Mouse (Mus musculus): Measurements from ENCODE around the gene Tex46.

Gene Tex46

DNA sequence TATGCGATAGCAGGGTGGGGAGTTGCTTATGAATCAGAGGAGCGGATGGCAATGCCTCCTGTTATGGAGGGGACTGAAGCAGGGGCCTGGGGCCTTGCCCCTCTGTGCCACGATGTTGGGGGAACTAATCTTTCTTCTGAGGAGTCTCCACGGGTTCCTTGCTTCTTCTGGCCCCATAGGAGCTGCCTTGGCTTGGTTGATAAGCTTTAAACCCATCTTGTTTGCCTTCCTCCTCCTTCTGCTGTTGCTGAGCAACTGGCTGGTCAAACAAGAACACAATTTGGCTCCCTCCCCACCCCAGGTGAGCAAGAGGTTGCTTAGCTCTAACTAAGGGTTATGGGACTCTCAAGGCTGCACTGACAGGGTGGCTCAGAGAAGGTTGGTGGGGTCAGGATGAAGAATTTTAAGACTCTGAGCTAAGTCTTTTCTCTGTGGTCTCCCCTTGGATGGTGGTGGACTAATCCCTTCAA, at the start of gene Tex46:
Gene Tex46, plus strand, starts transcription at position 51 of the 470 bp plus-strand sequence.
- no peak for DNase-seq (ENCODE audit: low spot score in 2 of 2)

- DNase-seq (ENCODE audit: low spot score in 2 of 2) = no peak
Observed at GRCm38 (mm10) chr4:136562755-136563154, 47.5 kb upstream of the Tex46 start.

DNA sequence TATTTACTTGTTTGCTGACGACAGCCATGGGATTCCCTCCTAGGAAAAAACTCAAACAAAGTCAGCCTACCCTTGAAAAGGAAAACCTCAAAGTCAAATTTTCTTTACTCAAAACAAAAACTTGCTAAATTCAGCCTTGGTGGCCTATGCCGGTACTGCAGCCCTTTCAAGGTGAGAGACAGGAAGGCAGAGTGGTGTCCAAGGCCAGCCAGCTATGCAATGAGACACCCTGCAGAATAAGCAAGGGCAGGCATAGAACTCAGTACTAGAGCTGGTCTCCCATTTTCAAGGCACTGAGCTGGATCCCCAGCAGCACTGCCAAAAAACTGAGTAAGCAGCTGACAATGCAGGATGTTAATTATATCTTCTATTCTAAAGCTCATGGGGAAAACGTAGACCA, 41.6 kb upstream of the Tex46 start:
- DNase-seq (ENCODE audit: low spot score in 2 of 2) = no peak

- DNase-seq (ENCODE audit: low spot score in 2 of 2) = no peak
Observed at GRCm38 (mm10) chr4:136569998-136570397, 40.2 kb upstream of the Tex46 start.

DNA sequence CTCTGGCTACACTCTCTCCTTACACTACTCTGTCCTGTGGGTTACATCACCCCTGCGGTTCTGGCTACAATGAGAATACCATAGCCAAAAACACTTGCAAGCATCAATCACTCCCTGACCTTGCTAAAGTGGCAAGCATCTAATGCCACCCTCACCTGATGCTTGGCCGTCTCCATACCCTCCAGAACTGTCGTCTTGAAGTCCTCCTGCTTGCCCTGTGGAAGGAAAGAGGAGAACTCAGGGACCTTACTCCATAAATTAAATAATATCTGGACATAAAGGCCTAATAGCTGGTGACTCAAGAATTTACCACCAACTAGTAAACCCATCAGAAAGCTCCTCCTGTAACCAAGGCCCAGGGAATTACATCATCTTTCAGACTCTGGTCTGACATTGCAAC, 28.4 kb upstream of the Tex46 start:
- no peak for DNase-seq (ENCODE audit: low spot score in 2 of 2)

- no peak for DNase-seq (ENCODE audit: low spot score in 2 of 2)
Observed at GRCm38 (mm10) chr4:136587221-136587827, 22.9 kb upstream of the Tex46 start.

GRCm38 (mm10) chr4:136588003-136588402, 22.2 kb upstream of the Tex46 start:
- DNase-seq (ENCODE audit: low spot score in 2 of 2) = no peak

DNA sequence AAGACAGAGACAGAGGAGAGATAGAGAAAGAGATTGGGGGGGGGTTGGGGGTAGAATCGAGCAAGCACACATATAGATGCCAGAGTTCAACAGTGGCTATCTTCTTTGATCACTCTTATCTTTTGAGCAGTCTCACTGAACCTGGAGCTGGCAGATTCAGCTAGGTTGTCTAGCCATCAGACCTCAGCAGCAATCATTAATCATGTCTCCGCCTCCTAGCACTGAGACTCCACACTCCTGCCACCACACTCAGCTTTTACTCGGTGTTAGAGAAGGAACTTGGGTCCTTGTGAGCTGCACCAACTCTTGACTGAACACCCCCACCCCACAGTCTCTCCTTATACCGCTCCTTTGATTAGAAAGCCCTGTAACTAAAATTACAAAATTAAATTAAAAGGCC, 18.1 kb upstream of the Tex46 start:
- no peak for DNase-seq (ENCODE audit: low spot score in 2 of 2)

DNA sequence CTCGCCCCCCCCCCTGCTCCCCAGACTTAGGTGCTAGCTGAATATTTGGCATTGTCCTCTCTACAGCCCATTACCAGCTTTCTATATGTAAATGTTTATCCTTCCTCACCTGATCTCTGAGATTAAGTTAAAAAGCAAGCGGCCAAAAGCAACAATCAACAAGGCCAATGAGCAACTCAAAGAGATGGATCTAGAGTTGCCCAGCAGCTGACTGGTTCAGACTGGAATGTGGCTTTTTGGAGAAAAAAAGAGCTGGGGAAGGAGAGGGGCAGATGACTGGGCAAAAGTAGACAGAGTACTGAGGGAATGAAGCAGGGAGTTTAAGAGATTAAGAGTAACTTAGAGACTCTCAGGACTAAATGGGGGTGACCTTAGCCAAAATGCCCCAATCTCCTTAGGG, 16.2 kb upstream of the Tex46 start:
- no peak for DNase-seq (ENCODE audit: low spot score in 2 of 2)

DNA sequence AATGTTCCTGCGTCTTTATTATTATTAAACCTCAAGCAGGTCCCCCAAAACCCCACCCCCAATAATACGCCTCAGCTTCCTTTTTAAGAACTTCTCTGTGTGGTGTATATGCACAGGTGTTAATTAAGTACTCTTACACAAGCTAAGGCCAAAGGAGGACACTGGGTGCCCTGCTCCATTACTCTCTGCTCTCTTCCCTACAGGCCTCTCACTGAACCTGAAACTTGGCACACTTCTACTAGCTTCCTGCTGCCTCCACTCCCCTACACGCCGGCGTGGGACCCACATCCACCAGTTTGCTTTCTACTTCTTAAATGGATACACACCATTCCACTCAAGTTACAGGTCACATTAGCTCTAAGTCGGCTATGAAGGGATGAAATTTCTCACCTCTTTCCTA, 15.0 kb upstream of the Tex46 start:
- no peak for DNase-seq (ENCODE audit: low spot score in 2 of 2)

- DNase-seq (ENCODE audit: low spot score in 2 of 2) = no peak
Observed at GRCm38 (mm10) chr4:136598268-136598876, 11.9 kb upstream of the Tex46 start.

DNA sequence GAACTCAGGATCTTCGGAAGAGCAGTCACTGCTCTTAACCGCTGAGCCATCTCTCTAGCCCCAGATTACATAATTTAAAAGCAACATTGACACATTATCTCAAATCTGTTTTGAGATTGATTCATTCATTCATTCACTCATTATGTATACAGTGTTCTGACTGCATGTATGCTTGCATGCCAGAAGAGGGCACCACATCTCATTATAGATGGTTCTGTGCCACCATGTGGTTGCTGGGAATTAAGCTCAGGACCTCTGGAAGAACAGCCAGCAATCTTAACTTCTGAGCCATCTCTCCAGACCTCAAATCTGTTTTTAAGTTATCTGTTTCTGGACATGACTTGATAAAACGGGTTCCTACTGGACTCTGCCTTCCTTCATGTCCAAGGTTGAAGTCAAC, 10.4 kb upstream of the Tex46 start:
- no peak for DNase-seq (ENCODE audit: low spot score in 2 of 2)

DNA sequence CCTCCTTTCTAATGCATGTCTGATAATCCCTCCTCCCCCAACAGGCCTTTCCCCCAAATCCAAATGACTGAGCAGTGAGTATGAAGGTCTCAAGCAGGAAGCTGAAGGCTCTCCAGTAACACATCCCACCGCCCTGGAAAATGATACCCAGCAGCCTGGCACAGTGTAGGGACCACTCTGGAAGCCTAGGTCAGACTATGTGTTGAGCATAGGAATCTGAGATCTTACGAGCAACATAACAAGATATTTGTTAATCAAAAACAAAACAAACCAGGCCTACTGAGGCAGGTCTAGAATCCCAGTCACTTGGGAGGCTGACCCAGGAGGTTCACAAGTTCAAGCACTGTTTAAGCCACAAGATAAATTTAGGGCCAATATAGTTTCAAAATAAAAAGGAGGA, 9.7 kb upstream of the Tex46 start:
- no peak for DNase-seq (ENCODE audit: low spot score in 2 of 2)

DNA sequence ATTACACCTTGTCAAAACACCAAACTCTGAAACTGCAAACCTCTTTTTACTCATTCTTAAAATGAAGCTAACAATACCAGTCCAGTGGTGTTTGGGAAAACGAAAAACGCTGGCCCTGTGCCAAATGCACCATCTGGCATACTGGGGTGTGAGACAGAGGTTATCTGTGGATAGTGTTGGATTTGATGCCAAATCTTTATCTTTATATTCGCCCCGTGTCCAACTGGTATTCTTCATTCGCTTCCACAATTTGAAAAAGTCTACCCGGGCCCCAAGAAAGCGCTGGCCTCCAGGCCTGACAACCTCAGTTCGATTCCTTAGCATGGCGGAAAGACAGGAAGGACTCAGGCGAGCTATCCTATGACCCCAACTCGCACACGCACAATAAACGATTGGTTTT, 8.8 kb upstream of the Tex46 start:
- DNase-seq (ENCODE audit: low spot score in 2 of 2) = peak in 1 of 2 experiments; percentile 40

DNA sequence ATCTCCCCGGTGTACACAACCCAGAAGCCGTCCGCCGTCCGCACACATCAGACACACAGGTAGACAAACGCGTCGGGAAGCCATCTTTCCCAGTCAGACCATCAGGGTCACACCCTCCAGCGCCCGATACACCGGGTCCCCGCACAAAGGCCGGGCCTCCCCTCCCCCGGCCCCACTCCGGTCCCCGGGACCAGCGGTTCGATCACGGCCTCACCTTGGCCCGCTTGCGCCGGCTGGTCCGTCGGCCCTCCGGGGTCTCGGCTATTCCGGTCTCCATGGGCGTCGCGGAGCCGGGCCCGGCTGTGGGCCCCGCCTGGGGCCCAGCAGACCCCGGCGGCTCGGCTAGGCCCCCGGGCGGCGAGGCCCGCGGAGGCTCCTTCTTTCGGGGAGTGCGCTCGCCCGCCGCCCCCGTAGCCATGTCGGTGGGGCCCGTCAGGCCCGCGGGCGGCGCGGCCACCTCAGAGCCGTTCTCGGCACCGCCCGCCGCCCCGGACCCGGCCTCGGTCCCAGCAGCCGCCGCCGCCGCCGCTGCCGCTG, 8.2 kb upstream of the Tex46 start:
- DNase-seq (ENCODE audit: low spot score in 2 of 2) = peak; percentile 19 to 30

DNA sequence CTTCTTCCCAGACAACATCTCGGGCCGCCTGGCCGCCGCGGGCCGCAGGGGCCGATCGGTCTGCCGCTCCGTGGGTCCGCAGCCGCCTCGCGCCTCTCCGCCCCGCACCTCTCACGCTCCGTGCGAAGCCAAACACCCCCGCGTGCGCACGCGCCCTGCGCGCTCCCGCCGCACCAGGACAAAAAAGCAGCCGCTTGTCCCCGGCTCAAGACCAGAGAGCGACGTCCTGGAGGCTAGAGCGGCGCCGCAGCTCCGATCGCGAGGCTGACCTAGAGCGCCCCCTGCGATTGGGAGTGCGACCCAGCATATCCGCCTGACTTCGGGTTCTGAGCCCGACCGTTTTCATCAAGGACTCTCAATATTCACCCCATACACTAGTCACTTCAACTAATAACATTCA, 7.7 kb upstream of the Tex46 start, which contains the start of gene Kdm1a:
Gene Kdm1a, minus strand, starts transcription at position 156 of the 400 bp plus-strand sequence.
- peak; percentile 90 to 96 for DNase-seq (ENCODE audit: low spot score in 2 of 2)

DNA sequence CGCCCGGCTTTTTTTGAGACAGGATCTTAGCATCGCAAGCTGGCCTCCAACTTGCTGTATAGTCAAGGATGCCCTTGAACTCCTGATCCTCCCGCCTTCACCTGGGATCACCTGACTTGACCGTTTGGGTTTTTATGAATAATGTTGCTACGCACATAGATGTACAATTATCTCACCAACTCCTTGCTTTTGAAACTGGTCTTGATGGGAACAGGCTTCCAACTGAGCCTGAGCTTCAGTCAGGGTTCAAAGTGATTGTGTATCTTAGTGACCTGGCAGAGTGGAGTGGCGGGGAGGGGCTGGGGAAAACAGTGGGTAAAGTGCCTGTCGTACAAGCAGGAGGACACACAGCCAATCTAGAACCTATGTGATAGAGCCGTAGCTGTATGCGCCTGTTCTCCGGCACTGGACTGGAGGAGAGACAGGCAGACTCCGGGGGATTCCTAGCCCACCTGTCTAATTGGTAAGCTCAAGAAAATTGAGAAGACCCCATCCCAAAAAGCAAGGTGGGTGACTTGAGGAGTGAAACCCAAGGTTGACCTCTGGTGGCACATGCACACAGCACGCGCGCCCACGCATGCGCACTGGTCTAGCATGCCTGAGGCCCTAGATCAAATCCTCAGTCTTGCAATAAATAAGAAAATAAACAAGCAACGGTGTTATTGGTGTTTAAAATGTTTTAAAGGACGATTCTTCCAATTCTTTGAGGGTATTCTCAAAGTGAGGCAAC, 4.3 kb upstream of the Tex46 start:
- no peak for DNase-seq (ENCODE audit: low spot score in 2 of 2)

- DNase-seq (ENCODE audit: low spot score in 2 of 2) = no peak
Observed at GRCm38 (mm10) chr4:136613657-136614056, 3.4 kb downstream of the Tex46 start.

GRCm38 (mm10) chr4:136621336-136621735, 11.1 kb downstream of the Tex46 start:
- no peak for DNase-seq (ENCODE audit: low spot score in 2 of 2)

- no peak for DNase-seq (ENCODE audit: low spot score in 2 of 2)
Observed at GRCm38 (mm10) chr4:136621956-136622355, 11.7 kb downstream of the Tex46 start.

GRCm38 (mm10) chr4:136622388-136622787, 12.2 kb downstream of the Tex46 start, which contains the start of gene Lactbl1:
Lactbl1 (plus strand) TSS chr4:136622621.
- no peak for DNase-seq (ENCODE audit: low spot score in 2 of 2)

GRCm38 (mm10) chr4:136626590-136626989, 16.4 kb downstream of the Tex46 start:
- DNase-seq (ENCODE audit: low spot score in 2 of 2) = peak in 1 of 2 experiments; percentile 10

Data from spleen, postnatal 14 days (tissue).